Mouse (Mus musculus) heart, postnatal 0 days (tissue): Measurements from ENCODE around the gene Cmip.

Source experiments
- CTCF ChIP-seq: IDR thresholded peaks from 2 replicates; pipeline ENCODE4 v1.5.1; 2016; ENCODE audit warnings: antibody characterized with exemption, control low read depth, low read depth
- EP300 ChIP-seq: IDR thresholded peaks from 2 replicates; pipeline ENCODE4 v1.6.1; 2016; ENCODE audit warnings: antibody characterized with exemption, low read depth

DNA sequence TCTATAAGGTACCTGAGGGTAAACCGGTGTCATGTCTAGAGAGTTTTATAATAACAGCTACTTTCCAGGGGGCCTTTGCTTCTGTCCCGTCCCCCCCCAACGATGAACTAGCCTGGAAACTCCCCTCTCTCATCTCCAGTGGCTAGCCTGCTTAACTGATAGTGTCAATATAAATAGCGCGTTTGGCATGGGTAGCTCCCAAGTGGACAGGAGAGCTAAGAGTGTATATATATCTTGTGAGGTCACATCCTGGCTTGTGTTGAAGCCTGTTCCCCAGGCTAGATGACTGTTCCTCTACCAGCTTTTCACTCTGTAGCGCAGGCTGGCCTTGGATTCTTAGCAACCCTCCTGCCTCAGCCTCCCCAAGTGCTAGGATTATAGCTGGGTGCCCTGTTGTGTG lies 244.5 kb downstream of the Cmip start:
- TF ChIP-seq CTCF, result no peak
- TF ChIP-seq EP300, result no peak
